Mouse (Mus musculus): Measurements from ENCODE around the gene Dclk2.

Gene Dclk2

GRCm38 (mm10) chr3:86887512-86887911 is 33.1 kb downstream of the Dclk2 start:
- no peak for DNase-seq

GRCm38 (mm10) chr3:86885180-86885579 is 35.5 kb downstream of the Dclk2 start:
- no peak for DNase-seq

DNA sequence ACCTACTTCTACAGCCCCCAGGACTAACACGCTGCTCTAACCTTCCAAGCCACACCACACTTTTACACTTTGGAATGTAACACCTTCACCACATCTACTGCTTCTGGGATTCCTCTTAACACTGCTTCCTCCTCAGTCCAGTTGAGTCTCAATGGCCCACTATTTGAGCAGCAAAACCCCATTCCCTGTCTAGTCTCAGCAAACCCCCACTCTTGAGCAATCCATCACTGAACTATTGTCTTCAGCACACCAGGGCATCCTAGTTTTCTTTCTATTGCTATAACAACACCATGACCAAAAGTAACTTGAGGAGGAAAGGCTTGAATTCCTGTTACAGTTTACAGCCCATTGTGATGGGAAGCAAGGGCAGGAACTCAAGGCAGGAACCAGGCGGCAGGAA is 36.2 kb downstream of the Dclk2 start:
- no peak for DNase-seq

GRCm38 (mm10) chr3:86883985-86884384 is 36.7 kb downstream of the Dclk2 start:
- DNase-seq: no peak

GRCm38 (mm10) chr3:86875912-86876311 is 44.7 kb downstream of the Dclk2 start:
- no peak for DNase-seq

GRCm38 (mm10) chr3:86873092-86873600 is 47.5 kb downstream of the Dclk2 start:
- DNase-seq: no peak

- DNase-seq: no peak
These were observed 49.7 kb downstream of the Dclk2 start for GRCm38 (mm10) chr3:86870952-86871351.

GRCm38 (mm10) chr3:86870411-86870810 is 50.2 kb downstream of the Dclk2 start:
- DNase-seq: no peak

DNA sequence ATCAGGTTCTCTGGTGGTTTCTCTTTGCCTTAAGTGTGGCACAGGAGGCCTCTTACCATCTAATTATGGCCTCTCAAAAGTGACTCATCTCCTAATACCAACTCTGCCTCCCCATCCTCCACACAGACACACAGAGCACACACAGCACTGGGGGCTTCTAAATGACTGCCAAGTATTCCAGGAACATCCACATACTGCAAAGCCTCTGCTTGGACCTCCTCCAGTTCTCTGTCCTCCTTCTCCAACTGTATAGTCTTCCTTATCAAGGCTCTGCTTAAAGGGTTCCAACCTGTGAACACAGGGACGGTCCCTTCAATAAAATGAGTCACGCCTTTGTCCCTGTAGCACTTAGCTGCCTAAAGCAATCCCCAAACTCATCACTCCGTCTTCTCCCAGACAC is 51.9 kb downstream of the Dclk2 start:
- DNase-seq: no peak

- no peak for DNase-seq
These were observed 57.2 kb downstream of the Dclk2 start for GRCm38 (mm10) chr3:86863327-86864008.

DNA sequence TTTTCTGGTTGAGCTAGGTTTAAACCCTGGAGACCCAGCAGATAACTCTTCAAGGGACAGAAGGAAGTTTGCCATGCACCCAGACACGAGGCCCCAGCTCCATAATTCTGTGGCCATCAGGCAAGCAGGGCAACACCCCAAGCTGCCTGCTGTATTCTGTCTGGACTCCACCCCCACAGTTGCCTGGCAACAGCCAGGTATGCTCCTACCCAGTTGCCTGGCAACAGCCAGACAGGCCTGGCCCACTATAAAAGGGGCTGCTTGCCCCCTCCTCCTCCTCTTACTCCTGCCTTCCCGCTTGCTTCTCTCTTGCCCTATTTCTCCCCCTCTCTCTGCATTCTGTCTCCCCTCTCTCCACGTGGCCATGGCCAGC is 57.7 kb downstream of the Dclk2 start:
- no peak for DNase-seq

GRCm38 (mm10) chr3:86862245-86862938 is 58.3 kb downstream of the Dclk2 start:
- DNase-seq: no peak

- no peak for DNase-seq
These were observed 60.9 kb downstream of the Dclk2 start for GRCm38 (mm10) chr3:86859791-86860190.

DNA sequence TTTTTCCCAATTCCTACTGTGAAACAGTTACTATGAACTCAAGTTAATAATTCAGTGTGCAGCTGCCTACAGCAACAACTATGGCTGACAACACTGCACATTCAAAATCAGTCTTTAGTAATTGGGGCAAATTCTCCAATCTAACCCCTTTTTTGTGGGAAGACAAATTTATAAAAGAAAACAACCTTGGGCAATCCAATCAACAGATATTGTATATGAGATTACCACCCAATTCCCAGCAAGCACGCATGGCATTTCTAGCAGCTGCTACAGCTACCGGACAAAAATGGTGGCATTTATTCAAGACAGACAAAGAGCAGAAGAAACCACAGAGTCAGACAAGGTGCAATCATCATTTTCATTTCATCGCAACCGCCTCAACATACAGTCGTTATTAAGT is 62.0 kb downstream of the Dclk2 start:
- DNase-seq: no peak

GRCm38 (mm10) chr3:86857833-86858398 is 62.7 kb downstream of the Dclk2 start:
- no peak for DNase-seq

DNA sequence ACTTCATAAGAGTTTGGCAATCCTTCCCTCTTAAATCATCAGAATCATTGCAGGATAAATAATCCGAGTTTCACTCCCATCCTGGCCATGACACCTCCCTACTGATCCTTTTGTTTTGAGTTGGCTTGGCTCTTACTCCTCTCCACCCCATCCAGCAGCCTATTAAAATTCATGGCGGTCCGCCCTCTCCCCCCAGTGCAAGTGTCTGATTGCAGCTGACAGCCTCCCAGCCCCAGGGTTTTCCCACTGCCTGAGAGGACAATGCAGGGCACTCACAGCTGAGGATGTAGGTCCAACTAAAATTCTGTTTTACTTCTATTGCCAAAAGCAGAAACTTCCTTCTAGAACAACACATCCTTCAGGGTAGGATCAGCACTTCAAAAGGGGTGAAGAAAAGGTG is 67.8 kb downstream of the Dclk2 start:
- DNase-seq: no peak

DNA sequence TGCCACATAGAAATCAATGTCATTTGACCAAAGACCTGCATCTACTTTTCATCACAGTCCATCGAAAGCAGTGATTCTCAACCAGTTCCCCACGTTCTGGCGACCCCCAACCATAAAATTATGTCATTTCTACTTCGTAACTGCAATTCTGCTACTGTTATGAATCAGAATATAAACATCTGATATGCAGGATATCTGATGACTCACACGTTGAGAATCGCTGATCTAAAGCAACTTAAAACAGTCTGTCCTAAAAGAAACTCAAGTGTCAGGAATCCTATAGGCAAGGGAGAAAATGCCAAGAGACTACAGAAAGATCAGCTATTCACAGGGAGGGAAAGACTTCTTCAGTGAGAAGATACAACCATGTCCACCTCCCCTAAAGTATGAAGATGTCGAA is 69.5 kb downstream of the Dclk2 start:
- no peak for DNase-seq

- no peak for DNase-seq
These were observed 70.1 kb downstream of the Dclk2 start for GRCm38 (mm10) chr3:86850394-86851030.

DNA sequence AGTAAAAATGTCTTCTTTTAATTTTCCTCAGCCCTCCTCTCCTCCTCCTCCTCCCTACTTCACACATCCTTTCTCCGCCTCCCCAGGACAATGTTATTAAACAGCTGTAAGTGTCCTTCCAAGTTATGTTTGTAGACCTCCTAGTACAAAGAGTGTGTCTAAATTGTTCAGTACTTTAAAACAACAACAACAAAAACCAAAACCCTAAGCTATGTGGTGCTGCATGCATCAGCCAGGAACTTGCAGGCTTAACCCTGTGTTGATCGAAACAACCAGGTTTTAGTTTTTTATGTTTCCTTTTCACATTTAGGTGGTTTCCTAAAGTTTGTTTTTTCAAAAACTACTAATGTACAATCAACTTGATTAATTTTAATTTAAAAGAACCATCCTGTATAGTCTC is 71.3 kb downstream of the Dclk2 start:
- no peak for DNase-seq

- DNase-seq: no peak
These were observed 73.1 kb downstream of the Dclk2 start for GRCm38 (mm10) chr3:86847536-86847935.

- no peak for DNase-seq
These were observed 74.6 kb downstream of the Dclk2 start for GRCm38 (mm10) chr3:86846036-86846435.

DNA sequence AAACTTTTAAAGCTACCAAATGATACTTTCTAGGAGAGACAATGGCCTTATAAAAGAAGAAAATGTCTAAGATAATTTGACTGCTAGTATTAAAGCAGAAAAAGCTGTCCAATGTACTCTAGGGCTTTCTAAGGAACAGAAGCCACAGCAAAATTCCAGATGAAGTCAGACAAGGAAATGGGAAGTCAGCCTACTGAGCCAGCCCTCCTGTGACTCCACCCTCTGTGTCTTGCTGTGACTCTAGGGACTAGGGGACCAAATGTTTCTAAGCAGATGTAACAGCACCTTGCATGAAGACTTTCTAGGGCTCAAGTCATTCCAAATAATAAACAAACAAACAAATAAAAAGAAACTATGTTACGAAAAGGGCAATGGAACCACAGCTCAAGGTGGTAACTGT is 75.1 kb downstream of the Dclk2 start:
- no peak for DNase-seq

- DNase-seq: no peak
These were observed 75.7 kb downstream of the Dclk2 start for GRCm38 (mm10) chr3:86844804-86845481.
